Mouse (Mus musculus) bone marrow macrophage, adult 2 months (primary cell): Measurements from ENCODE around the gene Rictor.

ENCODE experiments used
- CTCF ChIP-seq: IDR thresholded peaks from 2 replicates; pipeline ENCODE4 v1.5.1; 2012; ENCODE audit warnings: low read depth, mild to moderate bottlenecking, low read length, moderate library complexity
- POLR2A ChIP-seq: IDR thresholded peaks from 2 replicates; pipeline ENCODE4 v1.6.1; 2012; ENCODE audit warnings: mild to moderate bottlenecking, low read depth, low read length, borderline replicate concordance

GRCm38 (mm10) chr15:6747001-6747400 lies 38.8 kb downstream of the Rictor start:
- no peak for TF ChIP-seq POLR2A
- TF ChIP-seq CTCF = no peak
